Mouse (Mus musculus): ENCODE results near the gene Hist1h2bm.
"Not testable (repeated sequence)": the region's sequence is repeated elsewhere in the genome, so short reads cannot be mapped to it uniquely, and the experiment has no call there.

- not testable (repeated sequence) for TF ChIP-seq CTCF (IDR thresholded peaks at IDR 0.05; ENCODE audit: low read depth); EP300 (optimal IDR thresholded peaks at IDR 0.05)
These were observed 4.2 kb upstream of the Hist1h2bm start, which contains the start of gene Hist1h3h for GRCm38 (mm10) chr13:21717397-21718357.

Measured in stomach, postnatal 0 days (tissue).